Mouse (Mus musculus): ENCODE results near the gene Tmem43. TPM values are rescaled to one million over a fixed set of nuclear protein-coding genes. Genes with fewer than 3 reads are reported as not detected.

The Tmem43 gene
- polyA plus RNA-seq, 1 experiment, result 27.9 TPM

DNA sequence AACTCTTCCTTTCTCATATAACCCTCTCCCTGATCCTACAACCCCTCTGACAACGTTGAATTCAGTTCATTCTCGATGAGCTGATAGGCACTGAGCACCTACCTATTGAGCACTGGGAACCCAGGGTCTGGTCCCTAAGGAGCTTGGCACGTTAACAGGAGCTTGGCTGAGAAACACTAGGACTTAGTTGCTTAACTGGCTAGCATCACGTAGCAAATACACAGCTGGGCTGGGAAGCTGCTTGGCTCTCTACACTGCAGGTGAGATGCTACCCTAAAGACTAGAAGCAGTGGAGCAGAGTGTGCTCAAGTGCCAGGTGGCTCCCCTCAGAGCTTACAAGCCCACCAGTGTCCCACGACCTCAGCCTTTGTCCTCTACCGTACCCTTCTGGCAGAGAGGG, 59.2 kb downstream of the Tmem43 start:
- WGBS, result 77% methylated on average over 6 of the region's 6 CpGs
- H3K27ac ChIP-seq (ENCODE audit: control insufficient read depth, insufficient read depth, low read depth, low read length, poor library complexity), result no peak overlapping the region
- TF ChIP-seq CTCF (IDR thresholded peaks at IDR 0.05; ENCODE audit: control insufficient read depth, insufficient read depth, low read length) (no peak), POLR2A (IDR thresholded peaks at IDR 0.05; ENCODE audit: borderline replicate concordance, control insufficient read depth, low read depth, low read length) (no peak)
- H3K4me3 ChIP-seq (replicated peaks; ENCODE audit: control insufficient read depth, low read depth, low read length), result no peak overlapping the region
- H3K4me1 ChIP-seq (ENCODE audit: control insufficient read depth, insufficient read depth, low read length), result no peaks in the 10 kb centered on the region

DNA sequence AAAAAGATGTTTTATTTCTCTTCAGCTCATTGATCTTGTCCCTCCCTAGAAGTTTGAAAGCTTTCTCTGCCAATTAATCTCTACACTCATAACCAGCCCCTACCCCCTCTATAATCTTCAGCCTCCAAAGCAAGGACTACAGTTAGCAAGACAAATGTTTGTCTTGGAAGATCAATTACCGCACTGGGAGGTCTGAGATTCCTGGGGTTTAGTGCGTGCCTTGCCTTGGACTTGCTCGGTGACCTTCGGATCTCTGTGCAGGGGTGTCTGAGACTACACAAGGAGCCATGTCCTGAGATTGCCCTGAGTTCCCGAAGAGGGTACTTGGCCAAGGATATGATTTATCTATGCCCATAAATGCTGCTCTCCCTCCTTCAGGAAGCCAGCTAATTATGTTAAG, 59.9 kb downstream of the Tmem43 start:
- Histone ChIP-seq H3K4me1 (ENCODE audit: control insufficient read depth, insufficient read depth, low read length) (no peaks in the 10 kb centered on the region), H3K4me3 (replicated peaks; ENCODE audit: control insufficient read depth, low read depth, low read length) (no peak overlapping the region), H3K27ac (ENCODE audit: control insufficient read depth, insufficient read depth, low read depth, low read length, poor library complexity) (no peak overlapping the region)
- TF ChIP-seq CTCF (IDR thresholded peaks at IDR 0.05; ENCODE audit: control insufficient read depth, insufficient read depth, low read length) (no peak), POLR2A (IDR thresholded peaks at IDR 0.05; ENCODE audit: borderline replicate concordance, control insufficient read depth, low read depth, low read length) (no peak)
- WGBS, result 80% methylated on average over 5 of the region's 5 CpGs

DNA sequence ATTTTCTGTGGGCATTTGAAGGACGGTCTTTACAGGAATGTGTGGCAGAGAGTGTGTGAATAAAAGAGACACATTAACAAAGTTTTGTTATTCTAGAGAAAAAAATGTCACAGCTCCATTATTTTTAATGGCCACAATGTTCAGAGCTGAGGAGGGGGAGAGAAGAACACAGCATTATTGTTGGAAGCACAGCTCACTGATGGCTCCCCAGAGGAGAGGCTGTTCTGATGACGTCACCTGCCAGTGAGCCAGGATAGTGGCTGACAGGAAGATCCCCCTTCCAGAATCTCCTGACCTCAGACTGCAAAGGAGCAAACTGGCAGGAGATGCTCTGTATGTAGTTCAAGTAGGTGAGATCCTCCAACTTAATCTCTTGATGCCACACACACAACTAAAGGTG, 60.3 kb downstream of the Tmem43 start:
- H3K4me1 ChIP-seq (ENCODE audit: control insufficient read depth, insufficient read depth, low read length), result no peaks in the 10 kb centered on the region
- TF ChIP-seq CTCF (IDR thresholded peaks at IDR 0.05; ENCODE audit: control insufficient read depth, insufficient read depth, low read length) (no peak), POLR2A (IDR thresholded peaks at IDR 0.05; ENCODE audit: borderline replicate concordance, control insufficient read depth, low read depth, low read length) (no peak)
- WGBS, result 79% methylated on average over 2 of the region's 2 CpGs
- no peak overlapping the region for H3K4me3 ChIP-seq (replicated peaks; ENCODE audit: control insufficient read depth, low read depth, low read length)
- no peak overlapping the region for H3K27ac ChIP-seq (ENCODE audit: control insufficient read depth, insufficient read depth, low read depth, low read length, poor library complexity)

DNA sequence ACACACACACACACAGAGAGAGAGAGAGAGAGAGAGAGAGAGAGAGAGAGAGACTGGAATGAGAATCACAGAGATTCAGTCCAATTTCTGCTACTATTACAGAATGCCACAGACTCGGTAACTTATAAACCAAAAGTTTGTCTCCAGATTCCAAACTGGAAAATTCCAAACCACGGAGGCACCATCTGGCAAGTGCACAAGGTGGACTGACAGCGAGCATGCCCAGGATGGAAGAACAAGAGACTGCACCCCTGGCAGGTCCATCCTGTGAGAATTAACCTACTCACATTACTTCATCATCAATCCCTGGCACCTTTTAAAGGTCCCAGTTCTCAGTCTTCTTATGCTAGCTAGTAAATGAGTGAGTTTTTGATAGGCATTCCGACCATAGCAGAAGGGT, 60.8 kb downstream of the Tmem43 start:
- H3K4me3 ChIP-seq (replicated peaks; ENCODE audit: control insufficient read depth, low read depth, low read length), result no peak overlapping the region
- no peak overlapping the region for H3K27ac ChIP-seq (ENCODE audit: control insufficient read depth, insufficient read depth, low read depth, low read length, poor library complexity)
- TF ChIP-seq POLR2A (IDR thresholded peaks at IDR 0.05; ENCODE audit: borderline replicate concordance, control insufficient read depth, low read depth, low read length), result no peak
- no peak for TF ChIP-seq CTCF (IDR thresholded peaks at IDR 0.05; ENCODE audit: control insufficient read depth, insufficient read depth, low read length)
- WGBS, result 66% methylated on average over 4 of the region's 4 CpGs
- no peaks in the 10 kb centered on the region for H3K4me1 ChIP-seq (ENCODE audit: control insufficient read depth, insufficient read depth, low read length)

DNA sequence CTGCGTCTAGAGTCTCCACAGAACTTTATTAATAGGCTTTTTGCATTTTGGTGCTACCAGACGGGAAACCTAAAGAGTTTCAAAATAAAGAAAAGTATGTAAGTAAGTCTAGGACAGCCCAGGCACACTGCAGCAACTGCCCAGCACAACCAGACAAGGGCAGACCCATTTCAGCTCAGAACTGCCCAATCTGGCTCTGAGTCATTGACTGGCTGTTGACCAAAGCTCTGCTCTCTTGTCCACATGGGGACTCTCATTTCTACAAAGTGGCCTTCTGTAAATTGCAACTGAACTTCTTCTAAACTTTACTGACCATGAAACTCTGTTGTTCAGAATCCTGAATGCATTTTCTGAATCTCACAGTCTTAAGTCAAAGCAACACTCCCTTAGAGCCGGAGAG, 61.7 kb downstream of the Tmem43 start:
- no peak for TF ChIP-seq CTCF (IDR thresholded peaks at IDR 0.05; ENCODE audit: control insufficient read depth, insufficient read depth, low read length)
- no peak for TF ChIP-seq POLR2A (IDR thresholded peaks at IDR 0.05; ENCODE audit: borderline replicate concordance, control insufficient read depth, low read depth, low read length)
- H3K27ac ChIP-seq (ENCODE audit: control insufficient read depth, insufficient read depth, low read depth, low read length, poor library complexity), result no peak overlapping the region
- no peaks in the 10 kb centered on the region for H3K4me1 ChIP-seq (ENCODE audit: control insufficient read depth, insufficient read depth, low read length)
- 68% methylated on average over 3 of the region's 3 CpGs for WGBS
- no peak overlapping the region for H3K4me3 ChIP-seq (replicated peaks; ENCODE audit: control insufficient read depth, low read depth, low read length)

DNA sequence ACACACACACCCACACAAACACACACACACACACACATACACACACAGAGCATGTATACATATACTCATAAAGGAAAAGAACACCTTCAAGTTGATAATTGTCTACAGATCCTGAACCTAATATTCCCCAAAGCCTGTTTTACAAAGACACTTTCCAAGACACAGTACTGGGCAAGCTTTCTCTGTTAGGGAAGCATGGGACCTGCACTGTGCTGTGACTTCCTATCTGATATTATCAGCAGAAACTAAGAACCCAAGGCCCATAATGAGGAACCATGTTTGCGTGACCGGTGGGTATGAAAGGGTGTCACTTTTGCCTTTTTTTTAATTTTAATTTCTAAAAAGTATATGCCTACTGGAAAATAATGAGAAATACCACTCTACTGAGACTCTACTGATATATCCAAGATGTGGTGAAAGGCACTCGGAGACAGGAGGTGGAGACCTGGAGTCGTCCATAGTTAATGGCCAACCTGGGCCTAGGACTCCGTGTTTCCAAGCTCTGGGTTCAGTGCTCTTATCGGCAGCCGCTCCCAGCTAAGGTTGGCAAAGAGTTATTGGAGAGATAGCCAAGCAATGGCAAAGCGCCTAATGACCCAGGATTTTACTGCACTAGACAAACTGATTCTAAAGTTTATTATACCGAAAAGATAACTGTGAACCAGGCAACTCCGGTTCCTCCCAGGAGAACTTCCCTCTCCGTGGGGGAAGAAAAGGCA, 62.7 kb downstream of the Tmem43 start:
- 76% methylated on average over 11 of the region's 11 CpGs for WGBS
- Histone ChIP-seq H3K27ac (ENCODE audit: control insufficient read depth, insufficient read depth, low read depth, low read length, poor library complexity) (no peak overlapping the region), H3K4me1 (ENCODE audit: control insufficient read depth, insufficient read depth, low read length) (no peaks in the 10 kb centered on the region), H3K4me3 (replicated peaks; ENCODE audit: control insufficient read depth, low read depth, low read length) (no peak overlapping the region)
- TF ChIP-seq POLR2A (IDR thresholded peaks at IDR 0.05; ENCODE audit: borderline replicate concordance, control insufficient read depth, low read depth, low read length), result no peak
- TF ChIP-seq CTCF (IDR thresholded peaks at IDR 0.05; ENCODE audit: control insufficient read depth, insufficient read depth, low read length), result no peak

Other genes starting within 250 kb of the Tmem43 start
- not detected in 2 replicates for gene Wnt7a, start 62.3 kb upstream of the Tmem43 start, polyA plus RNA-seq (2011; ENCODE audit: insufficient read depth, insufficient read length, low replicate concordance, missing spikeins)
- gene Chchd4, start 157 bp upstream of the Tmem43 start, polyA plus RNA-seq (2011; ENCODE audit: insufficient read depth, insufficient read length, low replicate concordance, missing spikeins), result 5.7 and 6.7 TPM in 2 replicates
- 8.7 and 17.1 TPM in 2 replicates for gene Xpc, start 42.2 kb downstream of the Tmem43 start, polyA plus RNA-seq (2011; ENCODE audit: insufficient read depth, insufficient read length, low replicate concordance, missing spikeins)
- gene Lsm3, start 42.2 kb downstream of the Tmem43 start, polyA plus RNA-seq (2011; ENCODE audit: insufficient read depth, insufficient read length, low replicate concordance, missing spikeins), result 112 and 140 TPM in 2 replicates
- gene Slc6a6, start 210.3 kb downstream of the Tmem43 start, polyA plus RNA-seq (2011; ENCODE audit: insufficient read depth, insufficient read length, low replicate concordance, missing spikeins), result 18.5 and 36.3 TPM in 2 replicates

All from bone marrow, adult 2 months (tissue).